Comparison of ENCODE assay signal across 8 mouse cellular contexts in genomic region chr10:76455289-76455688, GRCm38 (mm10). TPM values are rescaled to one million over a fixed set of nuclear protein-coding genes. Genes with fewer than 3 reads are reported as not detected.
DNase-seq lines count a peak whose midpoint lies in the region; ATAC-seq and TF ChIP-seq lines count a peak whose summit lies in the region.

No protein-coding gene starts in this region.

- no peaks in the 10 kb centered on the region for H3K36me3 ChIP-seq in forebrain, embryonic 11.5 days (ENCODE audit: control insufficient read depth, insufficient read depth, low read length)
- H3K36me3 ChIP-seq in forebrain, embryonic 13.5 days (ENCODE audit: poor library complexity, severe bottlenecking) = 0 out of 2 replicates have a peak, but pooled peaks cover under 1% of the 10 kb centered on the region
- H3K36me3 ChIP-seq in small intestine, adult 2 months (ENCODE audit: control insufficient read depth, insufficient read depth, low read length) = no peaks in the 10 kb centered on the region

- ATAC-seq in forebrain, embryonic 11.5 days (replicated peaks; ENCODE audit: low FRiP score) = no peak
- ATAC-seq in forebrain, embryonic 13.5 days = no peak

- H3K4me3 ChIP-seq in forebrain, embryonic 11.5 days (ENCODE audit: low read depth, low read length) = no peak overlapping the region
- H3K4me3 ChIP-seq in forebrain, embryonic 13.5 days = no peak overlapping the region
- no peak overlapping the region for H3K4me3 ChIP-seq in embryonic fibroblast, embryonic 13.5 days (ENCODE audit: insufficient read depth, low read length)
- H3K4me3 ChIP-seq in small intestine, adult 2 months (ENCODE audit: low read depth, low read length) = no peak overlapping the region

- no peak for TF ChIP-seq POLR2A in embryonic fibroblast, embryonic 13.5 days (IDR thresholded peaks at IDR 0.05; ENCODE audit: low read depth, low read length)
- TF ChIP-seq POLR2A in small intestine, adult 2 months (IDR thresholded peaks at IDR 0.05; ENCODE audit: low read depth, low read length) = no peak

- DNase-seq in forebrain, embryonic 11.5 days (ENCODE audit: low spot score) = peak; percentile 73
- DNase-seq in urinary bladder, postnatal 25 days (ENCODE audit: low spot score) = peak; percentile 47
- DNase-seq in urinary bladder, postnatal 4 days (ENCODE audit: low spot score in 2 of 2) = no peak
- DNase-seq in kidney, postnatal 14 days = peak; percentile 55
- peak; percentile 48 for DNase-seq in lung, postnatal 25 days (ENCODE audit: low spot score)

- H3K9me3 ChIP-seq in forebrain, embryonic 11.5 days (ENCODE audit: control insufficient read depth, low read length) = no peaks in the 10 kb centered on the region
- H3K9me3 ChIP-seq in forebrain, embryonic 13.5 days (replicated peaks) = peaks cover 5% of the 10 kb centered on the region; the same call in 1 of the 2 replicates

- no peaks in the 10 kb centered on the region for H3K4me1 ChIP-seq in forebrain, embryonic 11.5 days (replicated peaks; ENCODE audit: control insufficient read depth, insufficient read depth, low read length)
- no peaks in the 10 kb centered on the region for H3K4me1 ChIP-seq in forebrain, embryonic 13.5 days
- H3K4me1 ChIP-seq in embryonic fibroblast, embryonic 13.5 days (ENCODE audit: control insufficient read depth, insufficient read depth, low read length) = no peaks in the 10 kb centered on the region
- H3K4me1 ChIP-seq in small intestine, adult 2 months (ENCODE audit: control insufficient read depth, insufficient read depth, insufficient read length, low read length) = no peaks in the 10 kb centered on the region

- H3K4me2 ChIP-seq in forebrain, embryonic 11.5 days (ENCODE audit: low read depth, low read length, severe bottlenecking) = no peak overlapping the region
- no peak overlapping the region for H3K4me2 ChIP-seq in forebrain, embryonic 13.5 days

- TF ChIP-seq CTCF in embryonic fibroblast, embryonic 13.5 days (IDR thresholded peaks at IDR 0.05; ENCODE audit: borderline replicate concordance, insufficient read depth, low read length) = peak; percentile 67; the same call in 1 of the 2 replicates
- TF ChIP-seq CTCF in small intestine, adult 2 months (IDR thresholded peaks at IDR 0.05; ENCODE audit: extremely low read depth, insufficient read length, insufficient replicate concordance, low read depth, low read length) = peak; percentile 67; the same call in 1 of the 2 replicates

- H3K27ac ChIP-seq in forebrain, embryonic 11.5 days (ENCODE audit: low read depth, low read length) = no peak overlapping the region
- H3K27ac ChIP-seq in forebrain, embryonic 13.5 days = no peak overlapping the region
- no peak overlapping the region for H3K27ac ChIP-seq in embryonic fibroblast, embryonic 13.5 days (ENCODE audit: insufficient read depth, low read length)
- H3K27ac ChIP-seq in small intestine, adult 2 months (ENCODE audit: insufficient read depth, low read depth, low read length) = no peak overlapping the region

- H3K27me3 ChIP-seq in forebrain, embryonic 11.5 days (ENCODE audit: control insufficient read depth, insufficient read depth, low read length) = no peaks in the 10 kb centered on the region
- no peaks in the 10 kb centered on the region for H3K27me3 ChIP-seq in forebrain, embryonic 13.5 days
- no peaks in the 10 kb centered on the region for H3K27me3 ChIP-seq in small intestine, adult 2 months (ENCODE audit: control insufficient read depth, insufficient read depth, low read length)

- H3K9ac ChIP-seq in forebrain, embryonic 11.5 days (ENCODE audit: low read length) = no peak overlapping the region
- H3K9ac ChIP-seq in forebrain, embryonic 13.5 days = no peak overlapping the region

- WGBS in forebrain, embryonic 11.5 days = 38% methylated on average over 5 of the region's 5 CpGs
- 57% methylated on average over 5 of the region's 5 CpGs for WGBS in forebrain, embryonic 13.5 days
- 45% methylated on average over 5 of the region's 5 CpGs for WGBS in small intestine, adult 2 months

RNA-seq across cellular contexts. Expression of gene 2610028H24Rik, which starts 6.4 kb away (rescaled TPM):
- not detected in 2 replicates for polyA plus RNA-seq in forebrain, embryonic 11.5 days (2014; fragmentation: Nextera tagmentation; extraction: Ambion mirVana)
- polyA plus RNA-seq in forebrain, embryonic 13.5 days (2015; fragmentation: Nextera tagmentation; extraction: Ambion mirVana) = not detected in 2 replicates
- polyA plus RNA-seq in embryonic fibroblast, embryonic 13.5 days (2011; ENCODE audit: insufficient read length, low read depth, missing spikeins) = not detected in 2 replicates
- polyA plus RNA-seq in small intestine, adult 2 months (2012; rRNA removed) = not detected in 2 replicates

RNA-seq across cellular contexts. Expression of gene Pcnt, which starts 12.7 kb away (rescaled TPM):
- 22.2 and 24.3 TPM in 2 replicates for polyA plus RNA-seq in forebrain, embryonic 11.5 days (2014; fragmentation: Nextera tagmentation; extraction: Ambion mirVana)
- 14.8 and 15.0 TPM in 2 replicates for polyA plus RNA-seq in forebrain, embryonic 13.5 days (2015; fragmentation: Nextera tagmentation; extraction: Ambion mirVana)
- 13.0 and 15.5 TPM in 2 replicates for polyA plus RNA-seq in embryonic fibroblast, embryonic 13.5 days (2011; ENCODE audit: insufficient read length, low read depth, missing spikeins)
- polyA plus RNA-seq in small intestine, adult 2 months (2012; rRNA removed) = 7.3 and 12.4 TPM in 2 replicates

RNA-seq across cellular contexts. Expression of gene Mcm3ap, which starts 13.4 kb away (rescaled TPM):
- 89.7 and 92.8 TPM in 2 replicates for polyA plus RNA-seq in forebrain, embryonic 11.5 days (2014; fragmentation: Nextera tagmentation; extraction: Ambion mirVana)
- 68.0 and 71.3 TPM in 2 replicates for polyA plus RNA-seq in forebrain, embryonic 13.5 days (2015; fragmentation: Nextera tagmentation; extraction: Ambion mirVana)
- polyA plus RNA-seq in embryonic fibroblast, embryonic 13.5 days (2011; ENCODE audit: insufficient read length, low read depth, missing spikeins) = 35.0 and 35.4 TPM in 2 replicates
- 5.1 and 9.1 TPM in 2 replicates for polyA plus RNA-seq in small intestine, adult 2 months (2012; rRNA removed)

RNA-seq across cellular contexts. Expression of gene Ybey, which starts 13.6 kb away (rescaled TPM):
- polyA plus RNA-seq in forebrain, embryonic 11.5 days (2014; fragmentation: Nextera tagmentation; extraction: Ambion mirVana) = 6.0 and 6.1 TPM in 2 replicates
- polyA plus RNA-seq in forebrain, embryonic 13.5 days (2015; fragmentation: Nextera tagmentation; extraction: Ambion mirVana) = 7.8 and 7.9 TPM in 2 replicates
- 1.9 and 2.4 TPM in 2 replicates for polyA plus RNA-seq in embryonic fibroblast, embryonic 13.5 days (2011; ENCODE audit: insufficient read length, low read depth, missing spikeins)
- polyA plus RNA-seq in small intestine, adult 2 months (2012; rRNA removed) = 0.65 and 2.1 TPM in 2 replicates

RNA-seq across cellular contexts. Expression of gene AC141477.1, which starts 15.0 kb away (rescaled TPM):
- polyA plus RNA-seq in forebrain, embryonic 11.5 days (2014; fragmentation: Nextera tagmentation; extraction: Ambion mirVana) = not detected in 2 replicates
- 2.1 TPM in 1 of 2 replicates, not detected in the other for polyA plus RNA-seq in forebrain, embryonic 13.5 days (2015; fragmentation: Nextera tagmentation; extraction: Ambion mirVana)
- polyA plus RNA-seq in embryonic fibroblast, embryonic 13.5 days (2011; ENCODE audit: insufficient read length, low read depth, missing spikeins) = 10.1 and 16.2 TPM in 2 replicates
- not detected in 2 replicates for polyA plus RNA-seq in small intestine, adult 2 months (2012; rRNA removed)

Comparison
In these comparisons a context has a peak if more than half of its experiments do, and no peak if none do; other contexts are left out.
1. DNase-seq: peak in forebrain, embryonic 11.5 days (single experiment), urinary bladder, postnatal 25 days (single experiment), kidney, postnatal 14 days (single experiment) and lung, postnatal 25 days (single experiment); none in urinary bladder, postnatal 4 days (0 of 2).